Comparison of ENCODE assay signal across 23 mouse cellular contexts in the genomic region with DNA sequence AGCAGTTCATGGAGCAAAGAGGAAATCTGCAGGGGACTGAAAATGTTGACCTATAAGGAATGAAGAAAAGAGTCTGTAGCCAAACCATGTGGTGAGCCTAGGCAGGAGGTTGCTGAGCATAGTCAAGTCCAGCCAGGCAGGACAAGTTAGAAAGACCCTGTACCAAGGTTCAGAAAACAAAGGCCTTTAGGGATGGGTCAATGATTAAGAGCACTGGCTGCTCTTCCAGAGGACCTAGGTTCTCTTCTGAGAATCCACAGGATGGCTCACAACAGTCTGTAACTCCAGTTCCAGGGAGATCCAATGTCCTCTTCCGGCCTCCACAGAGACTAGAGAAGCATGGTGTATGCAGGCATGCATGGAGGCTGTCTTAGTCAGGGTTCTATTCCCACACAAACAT. TPM values are rescaled to one million over a fixed set of nuclear protein-coding genes. Genes with fewer than 3 reads are reported as not detected.
"Had no signal": no experiment of that assay in that cellular context is flagged by ENCODE, and none has a peak within 500 bp of the region (broad histone marks: within the 10 kb centered on the region; RNA-seq: fewer than 3 reads in every experiment).

No protein-coding gene starts in this region.

- H3K9ac ChIP-seq: liver, postnatal 0 days; lung, embryonic 15.5 days; midbrain, embryonic 13.5 days; midbrain, embryonic 15.5 days; neural tube, embryonic 12.5 days; stomach, embryonic 15.5 days had no signal

- H3K27ac ChIP-seq: lung, embryonic 15.5 days; macrophage; midbrain, embryonic 13.5 days; midbrain, embryonic 15.5 days; neural tube, embryonic 12.5 days; stomach, embryonic 15.5 days; stomach, postnatal 0 days had no signal

- H3K9me3 ChIP-seq: lung, embryonic 15.5 days; midbrain, embryonic 15.5 days; neural tube, embryonic 12.5 days; stomach, embryonic 15.5 days had no signal

- H3K27me3 ChIP-seq: lung, embryonic 15.5 days; midbrain, embryonic 13.5 days; midbrain, embryonic 15.5 days; neural tube, embryonic 12.5 days; stomach, embryonic 15.5 days had no signal

- DNase-seq: liver, postnatal 0 days; lung, adult 2 months; lung, postnatal 14 days; lung, postnatal 36 days; right cerebral cortex, postnatal 14 days; thymus, adult 2 months; thymus, postnatal 25 days; thymus, postnatal 4 days had no signal

- H3K4me3 ChIP-seq: lung, embryonic 15.5 days; megakaryocyte, embryonic 14.5 days; midbrain, embryonic 13.5 days; midbrain, embryonic 15.5 days; neural tube, embryonic 12.5 days; stomach, embryonic 15.5 days had no signal

- H3K4me2 ChIP-seq: lung, embryonic 15.5 days; midbrain, embryonic 11.5 days; midbrain, embryonic 13.5 days; midbrain, embryonic 15.5 days; neural tube, embryonic 12.5 days; stomach, embryonic 15.5 days had no signal

- H3K4me1 ChIP-seq: lung, embryonic 15.5 days; megakaryocyte, embryonic 14.5 days; midbrain, embryonic 13.5 days; midbrain, embryonic 15.5 days; stomach, embryonic 15.5 days had no signal

- ATAC-seq: liver, postnatal 0 days; lung, postnatal 0 days; midbrain, embryonic 13.5 days; midbrain, embryonic 15.5 days had no signal

- H3K36me3 ChIP-seq: lung, embryonic 15.5 days; midbrain, embryonic 13.5 days; midbrain, embryonic 15.5 days; neural tube, embryonic 12.5 days; stomach, embryonic 15.5 days had no signal

RNA-seq across cellular contexts. Expression of gene Lcn3, which starts 11.2 kb away (rescaled TPM):
- polyA plus RNA-seq: liver, postnatal 0 days; lung, adult 2 months; lung, embryonic 15.5 days; lung, postnatal 0 days; macrophage; midbrain, embryonic 11.5 days; midbrain, embryonic 13.5 days; midbrain, embryonic 15.5 days; midbrain, postnatal 0 days; neural tube, embryonic 12.5 days; neural tube, embryonic 14.5 days; spleen, adult 2 months; stomach, embryonic 15.5 days; stomach, postnatal 0 days; testis, adult 2 months; urinary bladder, adult 2 months had no signal

RNA-seq across cellular contexts. Expression of gene Obp2b, which starts 17.4 kb away (rescaled TPM):
- polyA plus RNA-seq: liver, postnatal 0 days; lung, adult 2 months; lung, embryonic 15.5 days; lung, postnatal 0 days; macrophage; midbrain, embryonic 11.5 days; midbrain, embryonic 13.5 days; midbrain, embryonic 15.5 days; midbrain, postnatal 0 days; neural tube, embryonic 12.5 days; neural tube, embryonic 14.5 days; spleen, adult 2 months; stomach, embryonic 15.5 days; stomach, postnatal 0 days; testis, adult 2 months; thymus, adult 2 months; urinary bladder, adult 2 months had no signal

RNA-seq across cellular contexts. Expression of gene Lcn11, which starts 22.6 kb away (rescaled TPM):
- polyA plus RNA-seq: liver, postnatal 0 days; lung, adult 2 months; lung, embryonic 15.5 days; lung, postnatal 0 days; macrophage; midbrain, embryonic 11.5 days; midbrain, embryonic 13.5 days; midbrain, embryonic 15.5 days; midbrain, postnatal 0 days; neural tube, embryonic 12.5 days; neural tube, embryonic 14.5 days; spleen, adult 2 months; stomach, embryonic 15.5 days; stomach, postnatal 0 days; testis, adult 2 months; urinary bladder, adult 2 months had no signal

RNA-seq across cellular contexts. Expression of gene Gm13539, which starts 27.9 kb away (rescaled TPM):
- polyA plus RNA-seq: liver, postnatal 0 days; lung, adult 2 months; lung, embryonic 15.5 days; macrophage; midbrain, embryonic 11.5 days; midbrain, embryonic 13.5 days; midbrain, embryonic 15.5 days; midbrain, postnatal 0 days; neural tube, embryonic 12.5 days; neural tube, embryonic 14.5 days; spleen, adult 2 months; stomach, embryonic 15.5 days; urinary bladder, adult 2 months had no signal
